Mouse (Mus musculus) lung, postnatal 25 days (tissue): ENCODE measurements around the gene Ttf1.

Experiments
- DNase-seq: peaks from one replicate; pipeline ENCODE4 v3.0.0; 2022; ENCODE audit warnings: low spot score

The Ttf1 gene

DNA sequence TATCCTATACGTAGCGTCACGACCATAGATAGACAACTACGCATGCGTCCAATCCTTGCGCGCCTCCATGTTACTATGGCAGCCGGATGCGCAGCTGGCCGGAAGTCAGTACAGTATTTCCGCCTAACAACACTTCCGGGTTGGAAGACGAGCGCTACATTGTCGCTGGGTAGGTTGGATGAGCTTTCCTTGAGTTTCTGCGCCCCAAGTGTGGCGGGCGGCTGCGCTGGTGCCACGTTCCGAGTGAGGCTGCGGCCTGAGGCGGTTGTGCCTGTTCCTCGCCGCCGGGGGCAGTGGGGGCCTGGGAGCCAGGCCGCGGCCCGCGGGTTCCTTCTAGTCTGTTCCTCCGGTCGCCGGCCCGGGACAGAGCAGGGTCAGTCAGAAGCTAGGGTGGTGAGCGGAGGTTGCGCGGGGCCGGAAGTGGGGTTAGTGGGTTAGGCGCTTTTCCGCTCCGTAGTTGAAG, at the start of gene Ttf1:
TSS of gene Ttf1 (plus strand) at position 128 of the 463 bp plus-strand sequence.
- DNase-seq = peak; percentile 93

DNA sequence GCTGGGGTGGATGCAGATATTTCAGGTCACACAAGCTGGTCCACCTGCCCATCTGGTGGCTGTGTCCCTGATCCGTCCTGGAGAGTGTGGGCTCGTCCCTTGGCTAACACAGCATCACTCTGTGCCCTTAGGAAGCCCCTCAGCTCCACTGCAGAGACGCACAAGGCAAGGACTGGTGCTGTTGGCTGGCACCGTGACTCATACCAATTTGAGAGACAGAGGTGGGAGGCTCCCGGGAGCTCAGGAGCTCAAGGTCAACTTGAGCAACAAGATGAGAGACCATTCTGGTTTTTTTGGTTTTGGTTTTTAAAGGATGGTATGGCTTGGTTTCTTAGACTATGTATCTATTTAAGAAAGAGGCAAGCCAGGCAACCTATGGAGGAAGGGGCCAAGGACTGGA, 47.5 kb upstream of the Ttf1 start:
- no peak for DNase-seq

DNA sequence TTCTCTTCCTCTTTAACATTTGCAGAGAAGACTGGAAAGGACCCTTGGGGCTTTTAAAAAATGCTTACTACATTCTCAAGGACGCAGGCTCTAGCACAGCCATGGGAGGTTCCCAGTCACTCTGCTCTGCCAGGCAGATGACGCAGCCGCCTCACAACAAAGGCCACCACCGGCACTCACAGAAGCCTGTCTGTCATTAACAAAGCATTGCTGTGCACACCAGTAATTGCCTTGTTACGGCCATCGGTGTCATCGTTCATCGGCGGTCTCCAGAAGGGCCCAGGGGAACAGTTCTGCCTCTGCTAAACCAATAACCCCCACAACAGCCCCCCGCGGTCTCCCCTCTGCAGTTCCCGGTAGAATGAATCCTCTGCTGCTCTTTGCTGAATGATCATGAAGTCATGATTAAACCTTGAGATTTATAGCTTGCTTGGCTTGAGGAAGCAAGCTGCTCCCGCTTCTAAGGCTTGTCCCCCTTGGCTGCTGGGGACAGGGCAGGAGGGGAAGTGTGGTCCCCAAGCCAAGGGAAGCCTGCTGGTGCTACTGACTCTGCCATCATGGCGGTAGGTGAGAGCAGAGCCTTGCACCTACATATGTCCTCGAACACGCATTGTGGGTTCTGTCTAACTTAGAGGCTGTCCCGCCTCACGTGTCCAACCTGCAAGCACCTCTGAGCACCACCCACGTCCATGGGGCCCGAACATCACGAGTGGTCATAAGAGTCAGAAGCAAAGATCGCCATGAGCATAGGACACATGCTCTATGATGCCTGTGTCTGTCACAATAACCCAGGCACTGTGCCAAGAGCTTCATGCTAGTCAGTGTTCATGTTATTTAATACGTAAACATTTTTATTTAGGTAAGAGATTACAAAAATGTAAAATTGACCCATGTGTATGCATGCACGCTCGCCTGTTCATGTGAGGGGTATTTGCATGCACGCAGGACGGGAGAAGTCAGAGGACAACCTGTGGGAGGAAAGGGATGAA, 43.2 kb upstream of the Ttf1 start:
- no peak for DNase-seq

DNA sequence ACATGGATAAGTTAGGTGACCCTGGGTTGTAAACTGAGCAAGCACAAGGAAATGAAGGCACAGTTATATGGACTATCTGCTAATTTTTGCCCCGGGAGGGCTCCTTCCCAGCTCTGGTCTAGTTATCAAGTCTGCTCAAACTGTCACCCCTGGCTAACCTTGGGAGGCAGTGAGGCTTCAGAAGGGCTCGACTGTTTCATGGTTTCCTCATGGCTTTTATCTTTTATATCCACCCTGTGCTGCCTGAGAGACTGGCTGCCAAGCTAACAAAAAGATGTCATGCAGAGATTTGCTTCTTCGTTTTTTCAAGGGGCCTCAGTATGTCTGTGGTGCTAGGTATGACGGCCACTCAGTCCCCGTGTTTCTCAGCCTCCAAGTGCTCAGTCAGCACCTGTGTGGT, 41.4 kb upstream of the Ttf1 start:
- no peak for DNase-seq

DNA sequence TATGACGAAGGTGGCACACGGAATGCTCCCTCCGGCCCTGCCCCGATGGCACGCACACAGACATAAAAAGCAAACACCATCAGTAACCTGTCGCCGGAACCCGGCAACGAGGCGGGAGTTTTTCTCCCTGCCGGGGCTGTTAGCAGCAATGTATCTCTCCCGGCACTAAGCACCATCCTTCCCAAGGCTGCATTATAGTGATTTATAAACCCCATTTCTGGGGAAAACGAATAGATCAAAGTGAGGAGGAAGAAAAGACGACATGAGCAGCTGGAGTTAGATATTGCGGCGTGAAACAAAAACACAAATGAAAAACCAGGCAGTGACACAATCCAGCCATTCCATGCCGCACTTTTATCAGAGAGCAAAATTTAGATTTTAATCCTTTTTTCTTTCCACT, 39.0 kb upstream of the Ttf1 start:
- no peak for DNase-seq

DNA sequence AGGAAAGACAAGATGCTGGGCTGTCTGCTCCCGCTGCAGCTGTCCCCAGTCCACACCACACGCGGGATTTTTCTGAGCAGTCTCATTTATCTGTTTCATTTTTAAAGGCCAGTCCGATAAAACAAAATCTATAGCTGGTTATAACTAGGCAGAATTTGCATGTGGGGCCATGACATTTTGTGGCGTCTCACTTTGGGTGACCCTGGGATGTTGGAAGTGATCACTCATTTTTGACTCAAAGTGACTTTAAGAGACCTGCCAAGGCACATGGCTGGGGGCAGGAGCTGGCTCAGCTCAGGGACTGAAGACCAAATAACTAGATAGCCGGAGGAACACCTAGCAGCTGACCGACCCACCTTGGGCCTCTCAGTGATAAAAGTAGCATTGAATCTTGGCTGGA, 37.1 kb upstream of the Ttf1 start:
- DNase-seq = no peak

DNA sequence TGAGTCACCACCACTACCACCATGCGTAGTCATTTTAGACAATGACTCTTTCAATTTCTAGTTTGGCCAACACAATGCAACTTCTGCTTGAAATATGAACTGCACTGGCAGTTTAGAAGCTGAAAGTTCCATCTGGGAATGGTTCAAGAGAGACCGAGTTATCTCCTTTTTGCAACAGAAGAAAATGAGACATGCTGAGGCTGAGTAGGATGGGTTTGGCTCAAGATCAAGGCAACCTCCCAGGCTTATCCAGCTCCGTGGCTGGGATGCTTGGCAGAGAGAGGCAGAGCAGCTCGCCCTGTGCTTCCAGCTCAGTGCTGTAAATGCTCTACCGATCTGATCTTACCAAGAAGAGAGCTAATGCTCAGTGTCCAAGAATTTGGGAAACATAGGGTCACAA, 34.8 kb upstream of the Ttf1 start:
- DNase-seq = no peak

DNA sequence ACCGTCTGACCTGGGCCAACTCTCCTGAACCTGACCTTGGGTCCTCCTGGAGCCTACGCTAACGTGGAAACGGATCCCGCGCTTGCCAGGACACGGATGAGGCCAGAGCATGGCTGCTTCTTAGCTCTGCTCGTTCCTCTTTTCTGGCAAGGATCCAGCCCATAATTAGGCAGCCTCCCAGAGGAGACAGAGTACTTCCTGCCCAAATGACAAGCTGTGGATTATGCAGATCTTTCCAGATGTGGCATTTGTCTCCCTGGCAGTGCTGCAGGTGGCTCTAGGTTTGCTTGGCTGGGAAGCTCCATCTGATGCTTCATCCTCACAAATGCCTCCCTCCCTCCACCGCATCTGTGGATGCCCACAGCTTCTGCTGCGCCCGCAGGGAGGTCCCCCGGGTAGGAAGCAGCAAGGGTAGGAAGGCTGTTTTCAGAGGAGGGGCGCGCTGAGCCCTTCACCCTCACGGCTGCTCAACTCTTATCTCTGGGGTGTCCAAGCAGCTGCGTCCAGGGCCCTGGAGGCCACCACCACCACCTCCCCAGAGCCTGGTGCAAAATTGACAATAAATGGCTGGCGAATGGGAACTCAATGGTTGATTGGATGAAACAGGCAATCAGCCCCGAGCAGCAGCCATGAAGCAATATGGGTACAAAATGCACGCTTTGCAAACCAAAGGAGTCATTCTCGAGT, 29.9 kb upstream of the Ttf1 start:
- DNase-seq = no peak

DNA sequence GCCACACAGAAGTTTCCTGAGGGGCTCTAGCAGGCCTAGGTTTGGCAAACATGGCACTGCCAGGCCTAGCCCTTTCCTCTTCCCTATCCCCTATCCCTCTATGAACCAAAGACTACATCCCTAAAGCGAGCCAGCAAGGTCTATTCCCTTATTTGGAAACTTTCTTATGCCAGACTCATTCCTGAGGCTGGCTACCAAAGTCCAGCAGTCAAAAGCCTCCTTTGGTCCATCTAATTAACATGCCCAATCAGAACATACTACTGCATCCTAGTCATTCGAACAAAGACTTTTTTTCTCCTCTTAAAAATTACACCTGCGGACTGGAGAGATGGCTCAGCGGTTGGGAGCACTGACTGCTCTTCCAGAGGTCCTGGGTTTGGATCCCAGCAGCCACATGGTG, 28.1 kb upstream of the Ttf1 start:
- no peak for DNase-seq

DNA sequence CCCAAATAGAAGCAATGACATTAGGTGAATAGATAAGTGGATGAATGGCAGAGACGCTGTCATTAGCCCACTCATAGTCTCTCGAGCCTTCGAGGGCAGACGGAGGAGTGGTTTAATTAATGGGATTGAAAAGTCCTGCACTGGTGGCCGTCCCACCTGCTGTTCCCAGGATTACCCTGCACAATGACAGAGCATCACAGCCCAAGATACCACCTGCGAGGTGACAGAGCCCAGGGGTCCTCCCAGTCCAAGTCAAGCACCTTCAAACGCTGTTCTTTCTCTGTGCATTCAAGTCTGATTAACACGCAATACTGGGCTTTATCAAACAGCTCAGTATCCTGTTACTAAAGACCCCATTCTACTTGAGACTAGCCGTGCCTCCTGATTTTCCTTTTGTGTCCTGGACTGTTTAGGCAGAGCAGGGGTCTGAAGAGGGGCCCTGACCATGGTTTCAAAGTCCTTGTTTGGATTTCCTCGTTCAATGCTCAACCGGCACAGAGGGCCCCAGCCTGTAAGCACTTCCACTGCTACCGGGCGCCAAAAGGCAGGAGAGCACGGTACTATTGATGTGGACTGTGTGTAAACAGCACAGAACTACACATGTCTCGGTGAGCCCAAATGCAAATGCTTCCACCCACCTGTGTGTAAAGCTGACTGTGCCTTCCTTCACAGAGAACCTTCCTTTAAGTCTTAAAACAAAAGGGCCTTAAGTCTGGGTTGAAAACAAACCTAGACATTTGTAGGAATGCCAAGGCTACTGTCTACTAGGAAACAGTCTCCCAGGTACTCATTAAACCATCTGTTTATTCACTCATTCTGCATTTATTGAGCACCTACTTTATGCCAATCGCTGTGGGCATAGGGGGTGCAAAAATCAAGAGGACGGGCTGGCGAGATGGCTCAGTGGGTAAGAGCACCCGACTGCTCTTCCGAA, 25.3 kb upstream of the Ttf1 start:
- no peak for DNase-seq

DNA sequence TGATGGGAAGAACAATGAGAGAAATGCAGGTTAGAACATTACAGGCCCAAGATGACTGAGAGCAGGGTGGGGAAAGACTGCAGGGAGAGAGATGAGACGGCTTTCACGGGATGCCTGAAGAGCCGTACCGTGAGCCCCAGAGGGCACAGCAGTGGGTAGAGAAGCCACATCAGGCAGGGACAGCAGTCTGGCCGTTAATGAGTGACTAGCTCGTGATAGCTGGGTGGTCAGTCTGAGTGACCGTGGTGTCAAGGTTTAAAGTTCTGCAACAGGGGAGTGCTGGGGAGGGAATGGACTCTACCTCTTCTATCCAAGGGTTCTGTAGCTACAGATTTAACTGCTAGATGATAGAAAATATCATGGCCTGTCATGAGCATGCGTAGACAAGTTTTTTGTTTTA, 24.4 kb upstream of the Ttf1 start:
- no peak for DNase-seq

DNA sequence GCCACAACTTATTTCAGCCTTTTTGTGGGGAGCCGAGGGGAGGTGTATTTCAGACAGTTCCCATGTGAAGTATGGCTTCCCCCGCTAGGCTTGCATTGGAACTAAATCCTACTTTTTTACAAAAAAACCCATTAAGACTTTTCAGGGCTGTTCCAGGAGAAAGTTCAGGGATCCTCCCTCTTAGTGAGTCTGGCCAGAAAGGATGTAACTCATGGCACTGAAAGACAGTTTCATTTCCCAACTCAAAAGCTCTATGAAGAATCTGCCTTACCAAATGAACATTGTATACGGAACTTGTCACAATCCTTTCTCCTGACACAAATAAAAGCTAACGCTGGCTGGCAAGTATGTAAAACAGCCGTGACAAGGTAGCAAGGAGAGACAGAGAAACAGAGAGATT, 20.3 kb upstream of the Ttf1 start:
- no peak for DNase-seq

DNA sequence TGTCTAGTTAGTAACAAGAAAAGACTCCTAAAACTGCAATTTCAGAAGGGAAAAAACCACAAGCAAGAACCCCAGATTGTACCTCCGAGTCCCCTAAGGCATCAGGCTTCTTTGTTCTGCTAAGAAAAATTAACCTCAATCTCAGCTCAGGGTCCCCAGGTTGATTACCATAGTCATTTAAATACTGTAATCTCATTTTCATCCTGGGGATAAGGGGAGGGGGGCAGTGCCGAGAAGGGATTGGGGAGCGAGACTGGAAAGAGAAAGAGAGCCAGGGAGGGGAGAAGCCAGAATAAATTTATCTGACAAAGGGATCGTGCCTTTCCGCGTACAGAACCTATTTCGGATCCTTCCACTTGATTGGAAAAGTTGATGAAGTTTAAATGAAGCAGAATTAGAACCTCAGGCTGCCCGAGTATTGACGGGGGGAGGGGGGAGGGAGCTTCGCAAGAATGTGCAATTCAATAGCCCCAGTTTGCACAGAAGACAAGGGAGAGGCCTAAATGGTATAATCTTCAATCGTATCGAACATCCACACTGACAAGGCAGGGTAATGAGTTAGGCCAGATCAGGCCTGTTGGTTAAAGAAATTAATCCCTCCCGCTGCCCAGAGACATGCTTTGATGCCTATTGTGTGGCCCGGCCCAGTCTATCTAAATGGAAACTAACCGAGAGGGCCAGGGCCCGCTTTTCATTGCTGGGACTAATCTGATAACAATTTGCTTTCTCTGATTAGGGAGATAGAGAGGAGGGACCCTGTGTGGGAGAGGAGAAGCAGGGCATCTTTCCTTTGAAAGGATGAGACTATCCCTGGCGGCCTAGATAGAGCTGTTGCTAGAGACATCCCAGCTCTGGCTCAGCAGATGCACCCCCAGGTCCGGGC, 19.2 kb upstream of the Ttf1 start:
- no peak for DNase-seq

DNA sequence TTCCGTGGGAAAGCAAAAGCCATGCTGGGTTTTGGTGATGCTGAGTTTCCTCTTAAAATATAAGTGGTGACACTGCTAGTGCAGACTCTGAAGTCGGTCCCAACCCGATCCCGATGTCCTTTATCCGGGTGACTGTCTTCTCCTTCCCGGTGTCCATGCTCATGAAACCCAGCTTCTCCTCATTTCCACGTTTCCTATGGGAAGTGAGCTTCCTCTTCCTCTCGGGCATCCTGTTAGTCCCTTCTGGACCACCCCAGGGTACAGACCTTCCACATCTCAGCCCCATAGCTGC, 18.6 kb upstream of the Ttf1 start:
- no peak for DNase-seq

DNA sequence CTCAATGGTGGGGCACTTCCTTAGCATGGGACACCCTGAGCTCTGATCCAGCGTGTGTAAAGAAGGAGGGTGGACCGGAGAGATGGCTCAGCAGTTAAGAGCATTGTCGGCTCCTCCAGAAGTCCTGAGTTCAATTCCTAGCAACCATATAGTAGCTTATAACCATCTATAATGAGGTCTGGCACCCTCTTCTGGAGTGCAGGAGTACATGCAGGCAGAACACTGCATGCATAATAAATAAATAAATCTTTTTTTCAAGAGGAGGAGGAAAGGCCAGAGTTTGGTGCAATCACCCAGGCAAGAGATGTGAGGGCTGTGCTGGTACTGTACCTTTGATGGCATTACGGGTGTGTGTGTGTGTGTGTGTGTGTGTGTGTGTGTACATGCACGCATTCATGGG, 17.9 kb upstream of the Ttf1 start:
- DNase-seq = no peak

DNA sequence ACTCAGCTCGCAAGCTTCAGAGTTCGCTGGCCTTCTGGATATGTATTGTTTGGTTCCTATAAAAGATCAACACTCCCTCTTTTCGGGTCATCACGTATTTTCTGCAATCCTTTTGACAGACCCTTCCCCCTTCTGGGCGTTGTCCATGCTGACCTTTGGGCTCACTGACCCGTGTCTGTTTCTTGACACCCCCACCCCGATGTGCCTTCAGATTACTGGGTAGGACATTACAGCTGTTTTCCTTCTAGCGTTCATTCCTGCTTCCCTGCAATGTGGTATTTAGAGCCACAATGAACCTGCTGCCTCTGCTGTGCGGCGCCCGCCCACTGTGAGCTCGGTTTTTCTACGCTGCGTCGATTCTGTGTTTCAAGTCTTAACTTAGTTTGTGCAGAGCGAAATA, 13.9 kb upstream of the Ttf1 start:
- DNase-seq = no peak

DNA sequence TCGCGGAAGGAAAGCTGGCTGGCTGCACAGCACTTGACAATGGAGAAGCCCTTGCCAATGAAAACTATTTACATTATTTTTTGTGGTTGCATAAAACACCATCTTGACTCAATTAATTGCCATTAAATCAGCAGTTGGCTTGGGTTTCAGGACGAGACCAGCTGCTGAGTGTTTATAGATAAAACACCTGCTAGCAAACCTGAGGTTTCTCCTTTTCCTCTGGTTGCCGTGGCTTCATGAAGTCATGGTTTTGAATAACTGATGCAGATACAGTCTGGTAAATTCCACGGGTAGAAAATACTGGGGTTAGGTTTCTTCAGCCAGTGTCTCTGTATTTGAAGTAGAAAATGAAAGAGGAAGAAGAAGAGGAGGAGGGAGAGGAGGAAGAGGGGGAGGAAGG, 8.1 kb upstream of the Ttf1 start:
- no peak for DNase-seq

DNA sequence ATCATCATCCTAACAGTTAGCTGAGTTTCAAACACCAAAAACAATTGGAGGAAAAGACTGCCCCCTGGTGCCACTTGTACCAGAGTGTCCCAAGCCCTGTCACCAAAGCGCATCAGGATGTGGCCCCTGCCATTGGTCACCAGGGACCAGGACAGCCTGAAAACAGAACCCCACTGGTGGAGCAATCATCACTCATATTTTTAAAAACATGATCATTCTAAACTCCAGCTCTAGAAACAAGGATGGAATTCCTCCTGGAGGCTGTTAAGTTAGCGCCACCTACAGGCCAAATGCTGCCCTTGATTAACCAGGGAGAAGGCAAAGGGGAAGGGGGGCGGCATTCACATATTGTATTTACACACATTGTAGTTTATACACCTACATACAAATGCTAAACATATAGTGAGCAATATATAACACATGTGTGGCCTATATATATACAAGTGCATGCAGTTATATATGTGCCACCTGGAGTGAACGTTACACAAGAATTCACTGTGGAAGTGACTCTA, 7.1 kb upstream of the Ttf1 start:
- peak; percentile 66 for DNase-seq

DNA sequence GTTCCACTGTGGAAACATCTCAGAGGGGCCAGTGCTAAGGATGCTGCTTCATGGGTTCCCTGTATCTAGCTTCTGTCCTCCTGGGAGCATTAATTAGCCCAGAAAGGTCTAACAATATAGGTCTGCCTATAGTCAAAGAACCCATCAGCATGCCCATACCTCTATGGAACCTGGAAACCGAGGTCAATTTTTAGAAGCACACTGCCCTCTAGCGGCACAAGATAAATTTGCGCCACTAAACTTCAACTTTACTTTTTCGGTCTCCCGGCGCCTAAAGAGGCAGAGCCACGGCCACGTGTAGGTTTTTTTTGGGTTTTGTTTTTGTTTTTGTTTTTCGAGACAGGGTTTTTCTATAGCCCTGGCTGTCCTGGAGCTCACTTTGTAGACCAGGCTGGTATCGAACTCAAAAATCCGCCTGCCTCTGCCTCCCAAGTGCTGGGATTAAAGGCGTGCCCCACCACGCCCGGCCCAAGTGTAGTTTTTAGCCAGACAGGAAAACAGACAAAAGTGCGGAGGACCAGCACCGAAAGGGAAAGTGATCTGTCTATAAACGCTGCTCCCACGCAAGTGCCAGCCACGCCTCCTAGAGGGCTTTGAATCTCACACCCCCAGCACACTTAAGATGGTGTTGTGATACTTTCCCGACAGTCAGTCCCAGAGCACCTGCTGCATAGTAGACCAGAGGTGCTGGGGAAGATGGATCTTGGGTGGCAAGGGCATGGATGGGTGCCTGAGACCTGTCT, 6.1 kb upstream of the Ttf1 start:
- DNase-seq = peak; percentile 56

DNA sequence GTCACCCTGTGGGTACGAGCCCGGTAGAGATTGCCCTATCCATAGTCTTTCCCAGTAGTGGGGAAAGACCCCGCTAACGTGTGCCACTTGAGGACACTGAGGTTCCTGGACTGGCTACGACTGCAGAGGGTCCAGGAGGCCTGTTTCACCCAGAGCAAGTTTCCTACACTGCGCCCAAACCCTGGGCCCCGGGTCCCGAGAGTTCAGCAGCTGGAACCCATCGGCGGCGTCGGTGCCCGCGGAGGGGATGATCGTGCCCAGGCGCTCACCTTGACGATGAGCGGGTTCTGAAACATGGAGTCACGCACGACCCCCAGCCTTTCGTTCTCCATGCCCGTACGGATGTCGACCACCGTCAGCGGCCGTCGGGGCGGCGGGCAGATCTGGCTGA, 5.5 kb upstream of the Ttf1 start:
- DNase-seq = no peak

DNA sequence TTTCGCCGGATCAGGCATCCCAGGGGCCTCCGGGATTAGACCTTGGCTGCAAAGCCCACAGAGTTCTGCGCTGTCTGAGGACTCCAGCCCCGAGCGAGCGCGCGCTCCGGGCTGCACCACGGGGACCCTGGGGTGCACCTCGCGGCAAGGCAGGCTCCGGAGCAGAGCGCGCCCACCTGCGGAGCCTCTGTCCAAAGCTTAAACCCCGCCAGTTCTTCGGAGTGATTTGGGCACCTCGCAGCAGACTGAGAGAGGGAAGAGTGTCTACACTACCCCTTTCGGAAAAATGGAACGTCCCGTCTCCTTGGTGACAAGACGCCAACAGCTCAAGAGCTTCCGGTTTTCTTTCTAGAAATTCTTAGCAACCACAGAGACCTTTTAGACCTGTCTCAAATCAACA, 5.1 kb upstream of the Ttf1 start, which contains the start of gene Cfap77:
TSS of gene Cfap77 (minus strand) at position 76 of the 400 bp plus-strand sequence.
- peak; percentile 69 for DNase-seq
